Mouse (Mus musculus) midbrain, embryonic 10.5 days (tissue): ENCODE measurements around the gene Ankrd33. TPM values are rescaled to one million over a fixed set of nuclear protein-coding genes. Genes with fewer than 3 reads are reported as not detected.

Experiments
- DNase-seq: peaks from one replicate; pipeline ENCODE4 v3.0.0-alpha.2; 2017; ENCODE audit warnings: low spot score
- H3K27ac ChIP-seq: fragments of 300-500 bp; sonication (generic); replicated peaks from 2 replicates; pipeline ENCODE4 v1.5.1; 2016; ENCODE audit warnings: mild to moderate bottlenecking
- H3K27me3 ChIP-seq: fragments of 300-500 bp; sonication (generic); 2 replicates; pipeline ENCODE4 v1.6.1; 2016; ENCODE audit warnings: low read depth, mild to moderate bottlenecking; ENCODE audit not compliant: poor library complexity, severe bottlenecking
- H3K36me3 ChIP-seq: fragments of 300-500 bp; sonication (generic); 2 replicates; pipeline ENCODE4 v1.6.1; 2016; ENCODE audit warnings: mild to moderate bottlenecking, moderate library complexity
- H3K4me1 ChIP-seq: fragments of 300-500 bp; sonication (generic); 2 replicates; pipeline ENCODE4 v1.6.1; 2016
- H3K4me3 ChIP-seq: fragments of 300-500 bp; sonication (generic); 2 replicates; pipeline ENCODE4 v1.5.1; 2016; ENCODE audit warnings: mild to moderate bottlenecking, moderate library complexity
- H3K9me3 ChIP-seq: fragments of 300-500 bp; sonication (generic); replicated peaks from 2 replicates; pipeline ENCODE4 v1.6.1; 2016; ENCODE audit warnings: mild to moderate bottlenecking
- WGBS: fragments of 180-500 bp; shearing (Covaris S2); methylation state at CpG from one replicate; pipeline ENCODE4 v1.1.7; 2016; 5-methylcytosine and 5-hydroxymethylcytosine counted together
- polyA plus RNA-seq: library from polyadenylated mRNA; unstranded; fragments of >200 nt; fragmentation: Nextera tagmentation; extraction: Ambion mirVana; gene quantifications from 2 replicates; pipeline ENCODE4 v1.2.1, GENCODE M21; 2016

Gene Ankrd33
- polyA plus RNA-seq, 1 experiment from 2014 or later, result not detected

DNA sequence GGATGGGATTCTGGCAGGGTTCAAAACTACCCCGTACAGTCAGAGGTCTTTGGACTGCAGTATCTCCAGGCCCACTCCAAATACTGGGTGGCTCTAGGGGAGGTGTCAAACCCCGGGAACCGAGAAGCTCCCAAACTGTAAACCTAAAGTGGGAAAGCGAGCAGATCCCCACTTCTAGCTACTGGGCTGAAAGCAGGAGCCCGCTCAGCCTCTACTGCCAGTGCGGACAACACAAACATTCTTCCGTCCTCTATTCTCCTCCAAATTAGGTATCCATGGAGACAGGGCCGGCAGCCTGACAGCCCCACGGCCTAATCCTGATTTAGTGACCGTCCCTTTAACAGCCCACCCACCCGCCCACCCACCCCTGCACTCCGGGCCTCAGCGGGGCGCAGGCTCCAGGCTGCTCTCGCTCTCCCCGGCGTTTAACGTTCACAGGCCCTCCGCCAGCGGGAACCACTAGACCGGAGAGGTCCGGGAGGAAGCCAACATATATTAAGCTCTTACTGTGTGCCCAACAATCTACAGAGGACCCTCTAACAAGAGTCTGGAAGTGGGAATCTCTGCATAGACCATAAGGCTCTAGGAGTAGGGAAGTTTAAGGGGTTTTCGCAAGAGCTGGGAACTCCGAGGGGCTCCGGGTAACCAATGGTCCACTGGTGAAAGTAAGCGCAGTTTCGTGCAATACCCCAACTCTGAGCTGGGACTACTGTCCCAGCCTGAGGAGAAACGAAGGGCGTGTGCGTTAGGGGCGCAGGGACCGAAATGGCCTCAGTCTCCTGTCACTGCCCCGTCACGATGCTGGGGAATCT lies 38.3 kb upstream of the Ankrd33 start:
- no peaks in the 10 kb centered on the region for H3K27me3 ChIP-seq
- peak overlapping the region; percentile 97 for H3K4me3 ChIP-seq
- H3K4me1 ChIP-seq, result peaks cover 96% of the 10 kb centered on the region
- peak; percentile 76 for DNase-seq
- H3K36me3 ChIP-seq, result peaks cover 19% of the 10 kb centered on the region
- H3K9me3 ChIP-seq, result no peaks in the 10 kb centered on the region
- H3K27ac ChIP-seq, result peak overlapping the region; percentile 100
- under 1% methylated on average over 34 of the region's 34 CpGs for WGBS

- Histone ChIP-seq H3K4me3 (peak within 1 kb of the TSS; percentile 97), H3K4me1 (peaks cover 93% of the 10 kb centered on the region), H3K27me3 (no peaks in the 10 kb centered on the region), H3K9me3 (no peaks in the 10 kb centered on the region), H3K36me3 (peaks cover 14% of the 10 kb centered on the region), H3K27ac (peak within 1 kb of the TSS; percentile 100)
- WGBS, result under 1% methylated on average over 76 of the region's 96 CpGs
- DNase-seq, result peak; percentile 87
Observed at GRCm38 (mm10) chr15:101077813-101078730, 37.5 kb upstream of the Ankrd33 start, which contains the start of gene Fignl2. Gene Fignl2 (minus strand): TSS chr15:101078567.

DNA sequence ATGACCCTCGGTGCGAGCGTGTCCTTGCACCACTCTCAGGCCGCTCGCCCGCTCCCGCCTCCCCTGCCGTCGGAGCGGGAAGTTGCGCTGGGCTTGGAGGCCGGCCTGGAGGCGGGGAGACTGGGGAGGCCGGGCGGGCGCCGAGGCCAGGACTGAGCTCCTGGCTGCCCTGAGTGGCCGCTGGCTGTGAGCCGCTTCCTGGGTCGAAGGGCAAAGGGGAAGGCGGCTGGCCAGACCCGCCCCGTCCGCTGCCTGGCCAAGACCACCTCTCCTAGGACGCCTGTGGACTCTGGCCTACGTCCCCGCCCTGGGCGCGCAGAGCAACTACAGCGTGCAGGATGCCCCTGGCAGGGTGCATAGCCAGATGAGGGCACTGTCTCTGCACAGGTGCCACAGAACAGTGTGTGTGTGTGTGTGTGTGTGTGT lies 36.8 kb upstream of the Ankrd33 start:
- DNase-seq, result peak; percentile 91
- no peaks in the 10 kb centered on the region for H3K9me3 ChIP-seq
- H3K4me1 ChIP-seq, result peaks cover 86% of the 10 kb centered on the region
- H3K4me3 ChIP-seq, result peak overlapping the region; percentile 97
- peaks cover 8% of the 10 kb centered on the region for H3K36me3 ChIP-seq
- H3K27ac ChIP-seq, result peak overlapping the region; percentile 100
- no peaks in the 10 kb centered on the region for H3K27me3 ChIP-seq
- under 1% methylated on average over 30 of the region's 30 CpGs for WGBS

- DNase-seq, result no peak
Observed at GRCm38 (mm10) chr15:101080031-101080520, 35.5 kb upstream of the Ankrd33 start.

GRCm38 (mm10) chr15:101081035-101081548 lies 34.5 kb upstream of the Ankrd33 start:
- no peaks in the 10 kb centered on the region for H3K27me3 ChIP-seq
- H3K4me3 ChIP-seq, result no peak overlapping the region
- H3K9me3 ChIP-seq, result no peaks in the 10 kb centered on the region
- DNase-seq, result no peak
- no peak overlapping the region; the same call in 1 of the 2 replicates for H3K27ac ChIP-seq
- WGBS, result 81% methylated on average over 7 of the region's 7 CpGs
- no peaks in the 10 kb centered on the region for H3K36me3 ChIP-seq
- H3K4me1 ChIP-seq, result peaks cover 65% of the 10 kb centered on the region

More at GRCm38 (mm10) chr15:101080031-101080520, 35.5 kb upstream of the Ankrd33 start:
- Histone ChIP-seq H3K36me3 (no peaks in the 10 kb centered on the region), H3K9me3 (no peaks in the 10 kb centered on the region), H3K4me3 (no peak overlapping the region), H3K27me3 (no peaks in the 10 kb centered on the region), H3K4me1 (peaks cover 75% of the 10 kb centered on the region), H3K27ac (peak overlapping the region; percentile 52; the same call in 1 of the 2 replicates)
- 77% methylated on average over 9 of the region's 9 CpGs for WGBS

DNA sequence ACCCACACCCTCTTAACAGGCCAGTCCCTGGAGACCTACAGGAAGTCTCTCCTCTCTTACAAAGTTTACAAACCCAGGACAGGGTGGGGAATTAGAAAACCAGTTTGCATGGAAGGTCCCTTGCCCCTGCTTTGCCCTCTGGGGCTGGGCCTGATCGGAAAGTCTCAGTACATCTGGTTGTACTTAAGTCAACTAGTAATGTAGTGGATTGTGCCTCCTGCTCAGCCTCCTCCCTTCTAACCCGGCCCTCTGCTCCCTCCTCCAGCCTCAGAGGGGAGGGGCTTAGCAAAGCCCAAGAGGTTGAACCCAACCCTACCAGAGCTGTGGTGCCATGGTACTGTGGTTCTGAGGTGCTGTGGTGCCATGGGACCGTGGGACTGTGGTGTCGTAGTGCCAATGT lies 33.3 kb upstream of the Ankrd33 start:
- H3K4me1 ChIP-seq, result peaks cover 54% of the 10 kb centered on the region
- peak overlapping the region; percentile 19; the same call in 1 of the 2 replicates for H3K27ac ChIP-seq
- no peak for DNase-seq
- H3K9me3 ChIP-seq, result no peaks in the 10 kb centered on the region
- H3K27me3 ChIP-seq, result peaks cover 5% of the 10 kb centered on the region; the same call in 1 of the 2 replicates
- H3K4me3 ChIP-seq, result no peak overlapping the region
- H3K36me3 ChIP-seq, result no peaks in the 10 kb centered on the region
- 63% methylated on average over 4 of the region's 4 CpGs for WGBS

DNA sequence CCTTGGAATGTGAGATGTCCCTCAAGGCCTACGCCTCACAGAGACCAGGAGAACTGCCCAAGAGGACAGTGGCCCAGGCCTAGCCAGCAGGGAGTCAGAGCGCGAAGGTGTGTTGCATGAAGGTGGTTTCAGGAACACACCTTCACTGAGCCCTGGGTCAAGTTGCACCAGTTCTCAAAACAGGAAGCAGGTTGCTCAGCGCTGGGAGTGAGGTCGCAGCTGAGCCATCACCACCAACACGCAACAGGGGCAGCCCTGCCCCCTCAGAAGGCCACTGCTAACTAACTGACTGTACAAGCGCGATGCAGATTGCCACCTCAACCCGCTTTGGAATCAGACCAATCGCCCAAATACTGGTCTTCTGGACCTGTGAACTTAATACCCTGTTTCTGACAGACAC lies 31.1 kb upstream of the Ankrd33 start:
- no peak for DNase-seq
- H3K4me1 ChIP-seq, result peaks cover 49% of the 10 kb centered on the region
- no peaks in the 10 kb centered on the region for H3K36me3 ChIP-seq
- H3K27ac ChIP-seq, result no peak overlapping the region
- no peaks in the 10 kb centered on the region for H3K9me3 ChIP-seq
- peaks cover 8% of the 10 kb centered on the region; the same call in 1 of the 2 replicates for H3K27me3 ChIP-seq
- 73% methylated on average over 10 of the region's 10 CpGs for WGBS
- H3K4me3 ChIP-seq, result no peak overlapping the region

GRCm38 (mm10) chr15:101086451-101086850 lies 29.1 kb upstream of the Ankrd33 start:
- Histone ChIP-seq H3K4me3 (no peak overlapping the region), H3K9me3 (no peaks in the 10 kb centered on the region), H3K36me3 (no peaks in the 10 kb centered on the region), H3K27me3 (peaks cover 27% of the 10 kb centered on the region), H3K4me1 (peaks cover 32% of the 10 kb centered on the region), H3K27ac (0 out of 2 replicates have a peak overlapping the region, but pooled peaks have one; percentile 23)
- no peak for DNase-seq
- WGBS, result 82% methylated on average over 9 of the region's 9 CpGs

DNA sequence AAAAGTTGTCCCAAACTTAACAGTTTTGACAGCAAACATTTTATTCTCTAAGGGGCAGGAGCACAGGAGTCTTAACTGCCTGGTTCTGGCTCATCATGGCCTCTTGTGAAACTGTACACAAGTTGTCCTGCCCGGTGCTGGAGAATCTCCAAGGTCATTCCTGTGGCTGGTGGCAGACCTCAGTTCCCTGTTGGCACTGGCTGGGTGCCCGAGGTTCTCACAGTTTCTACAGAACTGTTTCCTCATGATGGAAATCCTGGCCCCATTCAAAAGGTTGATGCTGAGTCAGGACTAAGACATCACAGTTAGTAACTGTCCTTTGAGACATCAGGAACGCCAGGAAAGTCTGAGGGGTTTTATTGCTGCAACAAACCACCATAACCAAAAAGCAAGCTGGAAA lies 28.6 kb upstream of the Ankrd33 start:
- Histone ChIP-seq H3K4me3 (no peak overlapping the region), H3K36me3 (no peaks in the 10 kb centered on the region), H3K9me3 (no peaks in the 10 kb centered on the region), H3K4me1 (peaks cover 32% of the 10 kb centered on the region), H3K27ac (no peak overlapping the region), H3K27me3 (peaks cover 32% of the 10 kb centered on the region)
- no peak for DNase-seq
- 89% methylated on average over 3 of the region's 3 CpGs for WGBS

DNA sequence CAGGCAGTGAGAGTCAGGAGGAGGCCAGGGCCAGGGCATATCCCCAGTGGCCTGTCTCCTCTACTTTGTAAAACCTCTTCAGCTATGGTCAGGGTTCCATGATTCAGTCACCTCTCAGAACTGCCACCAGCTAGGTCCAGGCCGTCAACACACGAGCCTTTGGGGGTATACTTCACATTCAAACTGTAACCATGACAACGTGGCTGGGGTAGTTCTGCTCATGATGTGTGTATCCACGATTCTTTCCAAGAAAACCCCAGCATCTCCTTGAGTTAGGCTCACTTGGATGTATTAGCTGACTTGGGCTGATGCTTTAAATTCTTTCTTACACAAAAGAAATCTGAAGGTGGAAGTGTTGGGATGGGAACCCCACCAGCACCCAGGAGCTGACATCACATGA lies 27.3 kb upstream of the Ankrd33 start:
- Histone ChIP-seq H3K27ac (no peak overlapping the region), H3K4me1 (peaks cover 37% of the 10 kb centered on the region), H3K36me3 (no peaks in the 10 kb centered on the region), H3K27me3 (peaks cover 34% of the 10 kb centered on the region), H3K4me3 (no peak overlapping the region), H3K9me3 (no peaks in the 10 kb centered on the region)
- 60% methylated on average over 4 of the region's 4 CpGs for WGBS
- DNase-seq, result no peak

DNA sequence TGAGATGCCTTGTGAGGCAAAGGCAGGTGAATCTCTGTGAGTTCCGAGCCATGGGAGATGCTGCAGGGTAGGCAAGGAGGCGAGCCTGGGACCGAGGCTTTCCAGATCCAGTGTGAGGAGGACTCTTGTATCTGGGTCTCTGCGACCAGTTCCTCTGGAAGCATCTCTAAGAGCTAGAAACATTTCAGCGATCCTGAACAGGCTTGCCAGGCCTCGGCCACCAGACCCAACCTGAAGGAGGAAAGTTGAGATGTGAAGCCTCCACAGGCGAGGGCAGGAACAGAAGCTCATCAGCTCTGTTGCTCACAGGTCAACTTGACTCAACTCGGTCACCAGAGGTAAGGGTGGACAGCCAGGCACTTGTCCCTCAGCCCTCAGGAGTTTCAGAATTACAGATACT lies 24.0 kb upstream of the Ankrd33 start:
- 94% methylated on average over 8 of the region's 8 CpGs for WGBS
- Histone ChIP-seq H3K27ac (peak overlapping the region; percentile 89), H3K4me3 (no peak overlapping the region), H3K4me1 (peaks cover 65% of the 10 kb centered on the region), H3K27me3 (peaks cover 63% of the 10 kb centered on the region), H3K9me3 (no peaks in the 10 kb centered on the region), H3K36me3 (no peaks in the 10 kb centered on the region)
- DNase-seq, result no peak

GRCm38 (mm10) chr15:101092121-101092828 lies 23.3 kb upstream of the Ankrd33 start:
- Histone ChIP-seq H3K4me3 (peak overlapping the region; percentile 42), H3K27ac (peak overlapping the region; percentile 89), H3K4me1 (peaks cover 72% of the 10 kb centered on the region), H3K27me3 (peaks cover 65% of the 10 kb centered on the region), H3K36me3 (no peaks in the 10 kb centered on the region), H3K9me3 (no peaks in the 10 kb centered on the region)
- 14% methylated on average over 14 of the region's 14 CpGs for WGBS
- peak; percentile 72 for DNase-seq
